Comparison of ENCODE assay signal across 18 mouse cellular contexts in the genomic region with DNA sequence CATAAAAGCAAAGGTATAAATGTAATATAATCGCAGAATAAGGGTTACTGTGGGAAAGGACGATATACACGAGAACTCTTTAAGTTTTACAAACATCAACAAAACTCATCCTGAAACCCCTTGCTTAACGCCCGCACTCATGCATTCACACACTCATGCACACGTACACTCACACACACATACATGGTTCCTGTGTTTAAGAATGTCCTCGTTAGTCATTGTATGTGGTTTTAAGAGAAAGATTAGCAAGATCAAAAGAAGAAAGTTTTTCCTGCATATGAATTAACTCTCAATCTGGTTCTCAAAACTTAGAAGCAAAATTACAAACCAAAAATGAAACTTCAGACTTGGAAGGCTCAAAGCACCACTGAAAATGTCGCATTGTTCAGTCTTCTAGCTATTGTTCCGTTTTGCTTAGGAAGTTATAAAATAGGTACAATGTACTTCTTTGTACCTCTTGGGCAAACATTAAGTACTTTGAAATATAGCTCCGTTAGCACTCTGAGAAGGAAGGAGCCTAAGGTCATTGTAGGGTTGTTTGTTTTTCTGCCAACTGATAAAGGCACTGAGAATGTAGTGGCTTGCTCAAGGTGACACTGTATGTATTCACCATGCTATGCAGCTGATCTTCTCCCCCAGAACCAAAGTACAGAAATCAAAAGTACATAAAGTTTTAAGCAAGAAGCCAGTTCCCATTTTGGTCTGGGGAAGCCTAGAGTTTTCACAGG.
DNase-seq lines count a peak whose midpoint lies in the region; ATAC-seq and TF ChIP-seq lines count a peak whose summit lies in the region.
"Had no signal": no experiment of that assay in that cellular context is flagged by ENCODE, and none has a peak within 500 bp of the region (broad histone marks: within the 10 kb centered on the region; RNA-seq: fewer than 3 reads in every experiment).

No protein-coding gene starts in this region.

- H3K9ac ChIP-seq in lung, embryonic 15.5 days = no peak overlapping the region
- no peak overlapping the region for H3K9ac ChIP-seq in stomach, embryonic 14.5 days (replicated peaks; ENCODE audit: low read depth, low read length)
- no peak overlapping the region for H3K9ac ChIP-seq in neural tube, embryonic 15.5 days (replicated peaks)
- H3K9ac ChIP-seq: embryonic facial prominence, embryonic 15.5 days; forebrain, embryonic 13.5 days; hindbrain, embryonic 15.5 days; liver, embryonic 12.5 days had no signal

- peak overlapping the region; percentile 62; the same call in 1 of the 2 replicates for H3K27ac ChIP-seq in gastrocnemius, adult 2 months
- H3K27ac ChIP-seq in lung, embryonic 15.5 days = peak overlapping the region; percentile 53
- peak overlapping the region; percentile 58 for H3K27ac ChIP-seq in stomach, embryonic 14.5 days (ENCODE audit: low read length)
- H3K27ac ChIP-seq in neural tube, embryonic 15.5 days (replicated peaks) = no peak overlapping the region
- H3K27ac ChIP-seq: embryonic facial prominence, embryonic 15.5 days; forebrain, embryonic 13.5 days; hindbrain, embryonic 15.5 days; kidney, postnatal 0 days; liver, embryonic 12.5 days had no signal

- no peak overlapping the region for H3K4me2 ChIP-seq in lung, embryonic 15.5 days
- no peak overlapping the region for H3K4me2 ChIP-seq in stomach, embryonic 14.5 days (replicated peaks; ENCODE audit: low read depth, low read length)
- no peak overlapping the region for H3K4me2 ChIP-seq in neural tube, embryonic 15.5 days
- H3K4me2 ChIP-seq: embryonic facial prominence, embryonic 15.5 days; forebrain, embryonic 13.5 days; hindbrain, embryonic 15.5 days; liver, embryonic 12.5 days had no signal

- intact Hi-C loops in gastrocnemius, adult 2 months (cut with DNase I) = no loop called here

- DNase-seq in gastrocnemius, adult 2 months = no peak
- no peak for DNase-seq in gastrocnemius, postnatal 4 days (ENCODE audit: low spot score in 2 of 2)
- DNase-seq in lung, postnatal 36 days = no peak
- DNase-seq: adrenal gland, postnatal 25 days; B cell, adult 2 months; gastrocnemius, postnatal 14 days; right cerebral cortex, postnatal 25 days had no signal

- no peaks in the 10 kb centered on the region for H3K36me3 ChIP-seq in lung, embryonic 15.5 days
- no peaks in the 10 kb centered on the region for H3K36me3 ChIP-seq in stomach, embryonic 14.5 days (ENCODE audit: control insufficient read depth, insufficient read depth, low read length)
- no peaks in the 10 kb centered on the region for H3K36me3 ChIP-seq in neural tube, embryonic 15.5 days
- H3K36me3 ChIP-seq: embryonic facial prominence, embryonic 15.5 days; hindbrain, embryonic 15.5 days; liver, embryonic 12.5 days had no signal

- ATAC-seq in lung, embryonic 15.5 days (ENCODE audit: borderline replicate concordance, extremely low read depth, low FRiP score, low TSS enrichment) = no peak
- peak; percentile 75 for ATAC-seq in activated CD4-positive, CD25-positive, alpha-beta regulatory T cell, adult 4 months
- ATAC-seq in stomach, embryonic 14.5 days (ENCODE audit: insufficient number of reproducible peaks, insufficient read depth, low FRiP score, low read depth) = peak; percentile 75
- ATAC-seq in neural tube, embryonic 15.5 days (ENCODE audit: low FRiP score) = no peak
- no peak for ATAC-seq in monocyte, adult 5-6 weeks (replicated peaks; ENCODE audit: insufficient number of reproducible peaks, low FRiP score, low TSS enrichment, poor library complexity, severe bottlenecking)
- ATAC-seq: liver, embryonic 12.5 days; Patski had no signal

- no peaks in the 10 kb centered on the region for H3K27me3 ChIP-seq in lung, embryonic 15.5 days
- no peaks in the 10 kb centered on the region for H3K27me3 ChIP-seq in stomach, embryonic 14.5 days (ENCODE audit: control insufficient read depth, insufficient read depth, low read length)
- no peaks in the 10 kb centered on the region for H3K27me3 ChIP-seq in neural tube, embryonic 15.5 days (replicated peaks)
- H3K27me3 ChIP-seq: embryonic facial prominence, embryonic 15.5 days; hindbrain, embryonic 15.5 days; liver, embryonic 12.5 days; Patski had no signal

- H3K4me1 ChIP-seq in lung, embryonic 15.5 days = peaks cover 16% of the 10 kb centered on the region
- H3K4me1 ChIP-seq in stomach, embryonic 14.5 days (ENCODE audit: control insufficient read depth, insufficient read depth, low read length) = peaks cover 14% of the 10 kb centered on the region
- H3K4me1 ChIP-seq in neural tube, embryonic 15.5 days = 0 out of 2 replicates have a peak, but pooled peaks cover 6% of the 10 kb centered on the region
- H3K4me1 ChIP-seq: liver, embryonic 12.5 days had no signal

- H3K9me3 ChIP-seq in lung, embryonic 15.5 days = no peaks in the 10 kb centered on the region
- H3K9me3 ChIP-seq in stomach, embryonic 14.5 days (ENCODE audit: control insufficient read depth, low read depth, low read length) = no peaks in the 10 kb centered on the region
- no peaks in the 10 kb centered on the region for H3K9me3 ChIP-seq in neural tube, embryonic 15.5 days (replicated peaks)
- H3K9me3 ChIP-seq: embryonic facial prominence, embryonic 15.5 days; forebrain, embryonic 13.5 days; hindbrain, embryonic 15.5 days; liver, embryonic 12.5 days had no signal

- no peak overlapping the region for H3K4me3 ChIP-seq in gastrocnemius, adult 2 months
- H3K4me3 ChIP-seq in lung, embryonic 15.5 days = no peak overlapping the region
- H3K4me3 ChIP-seq in stomach, embryonic 14.5 days (ENCODE audit: low read depth, low read length) = no peak overlapping the region
- no peak overlapping the region for H3K4me3 ChIP-seq in neural tube, embryonic 15.5 days (replicated peaks)
- H3K4me3 ChIP-seq: embryonic facial prominence, embryonic 15.5 days; forebrain, embryonic 13.5 days; hindbrain, embryonic 15.5 days; liver, embryonic 12.5 days had no signal

- TF ChIP-seq CTCF in gastrocnemius, adult 2 months (IDR thresholded peaks at IDR 0.05) = no peak

- WGBS in lung, embryonic 15.5 days = 55% methylated on average over 10 of the region's 10 CpGs
- WGBS in stomach, embryonic 14.5 days = 69% methylated on average over 10 of the region's 10 CpGs
- 81% methylated on average over 10 of the region's 10 CpGs for WGBS in neural tube, embryonic 15.5 days

Comparison
In these comparisons a context has a peak if more than half of its experiments do, and no peak if none do; other contexts are left out.
1. ATAC-seq: peak in activated CD4-positive, CD25-positive, alpha-beta regulatory T cell, adult 4 months (single experiment) and stomach, embryonic 14.5 days (single experiment); none in lung, embryonic 15.5 days (single experiment), neural tube, embryonic 15.5 days (single experiment) and monocyte, adult 5-6 weeks (single experiment).